Mouse (Mus musculus): ENCODE measurements at regions not wholly inside any gene's neighbourhood (a gene's known extent, or its start where the extent isn't known, plus 50 kb on each side); places are given as distances from the start of the nearest gene placed in this dataset.

DNA sequence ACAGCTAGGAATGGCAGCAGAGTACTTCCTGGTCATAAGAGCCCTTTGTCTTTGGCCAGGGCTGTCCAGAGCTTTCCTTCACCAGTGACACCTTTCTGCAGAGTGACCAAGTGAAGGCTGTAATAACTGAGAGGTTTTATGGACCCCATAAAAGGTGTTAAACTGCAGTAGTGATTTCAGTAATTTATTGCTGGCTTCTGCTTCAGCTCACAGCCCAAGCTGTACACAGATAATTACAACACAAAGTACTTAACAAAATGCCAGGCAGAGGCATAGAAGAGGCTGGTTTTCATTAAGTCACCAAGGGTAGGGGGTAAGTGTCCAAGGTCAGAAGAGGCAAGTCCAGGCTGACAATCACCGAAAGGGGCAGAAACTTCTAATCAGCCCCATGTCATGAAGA, 83.8 kb downstream of the Eif4e start:
- no peak for TF ChIP-seq POLR2A (IDR thresholded peaks at IDR 0.05; ENCODE audit: borderline replicate concordance, extremely low read depth, insufficient read depth, insufficient read length, poor library complexity, severe bottlenecking)
- TF ChIP-seq CTCF (IDR thresholded peaks at IDR 0.05; ENCODE audit: borderline replicate concordance, extremely low read depth, insufficient read depth, insufficient read length): no peak
- DNase-seq (ENCODE audit: low read depth): no peak

DNA sequence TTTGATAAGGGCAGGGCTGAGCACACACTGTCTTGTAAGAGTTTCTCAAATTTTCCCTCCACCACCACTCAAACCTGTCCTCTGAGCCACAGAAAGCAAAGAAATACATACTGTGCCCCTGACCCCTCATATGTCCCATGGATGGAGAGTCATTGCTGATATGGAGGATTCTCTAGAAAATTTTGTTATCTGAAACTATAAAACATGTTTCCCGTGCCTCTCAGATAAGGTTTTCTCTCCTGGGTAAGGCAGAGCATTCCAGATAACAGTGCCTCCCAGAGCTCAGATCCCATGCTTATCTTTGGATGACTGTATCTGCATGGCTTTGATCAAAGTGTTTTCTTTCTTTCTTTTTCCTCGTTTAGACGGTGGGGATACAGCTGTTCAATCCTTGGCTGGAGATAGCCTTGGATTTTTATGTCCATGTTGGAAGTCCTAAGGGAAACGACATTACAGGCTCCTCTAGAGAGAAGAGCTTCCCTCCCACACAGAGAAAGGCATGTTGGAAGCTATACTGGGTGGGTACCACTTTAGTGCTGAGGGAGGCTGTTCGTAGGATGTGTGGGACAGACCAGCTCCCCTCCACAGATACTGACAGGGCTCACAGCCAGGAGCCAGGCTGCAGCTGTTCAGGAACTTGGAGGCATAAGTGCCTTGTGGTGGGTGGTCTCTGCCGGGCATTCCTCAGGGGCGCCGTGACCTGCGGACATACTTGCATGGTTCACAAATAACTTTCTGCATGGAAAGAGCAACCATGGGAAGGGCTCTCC, 87.1 kb downstream of the Eif4e start:
- TF ChIP-seq CTCF (IDR thresholded peaks at IDR 0.05; ENCODE audit: borderline replicate concordance, extremely low read depth, insufficient read depth, insufficient read length) (no peak), POLR2A (IDR thresholded peaks at IDR 0.05; ENCODE audit: borderline replicate concordance, extremely low read depth, insufficient read depth, insufficient read length, poor library complexity, severe bottlenecking) (no peak)
- no peak for DNase-seq (ENCODE audit: low read depth)

DNA sequence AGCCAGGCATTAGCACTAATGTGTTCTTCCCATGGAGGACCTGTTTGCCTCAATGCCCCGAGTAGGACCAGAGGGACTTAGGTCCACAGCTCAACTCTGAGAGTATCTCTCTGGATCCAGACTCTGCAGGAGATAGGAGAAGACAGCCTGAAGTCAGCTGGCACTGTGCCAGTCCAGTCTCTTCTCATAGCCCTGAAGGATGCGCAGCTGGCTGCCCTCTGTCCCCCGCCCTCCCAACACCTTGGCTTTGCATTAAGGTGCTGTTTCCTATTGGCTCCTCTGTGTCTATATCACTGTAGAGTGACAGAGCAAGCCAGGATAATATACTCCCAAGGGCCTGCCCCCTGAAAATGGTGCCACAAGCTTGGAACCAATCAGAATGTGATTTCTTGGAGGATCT, 87.7 kb downstream of the Eif4e start:
- TF ChIP-seq CTCF (IDR thresholded peaks at IDR 0.05; ENCODE audit: borderline replicate concordance, extremely low read depth, insufficient read depth, insufficient read length) (no peak), POLR2A (IDR thresholded peaks at IDR 0.05; ENCODE audit: borderline replicate concordance, extremely low read depth, insufficient read depth, insufficient read length, poor library complexity, severe bottlenecking) (no peak)
- no peak for DNase-seq (ENCODE audit: low read depth)

DNA sequence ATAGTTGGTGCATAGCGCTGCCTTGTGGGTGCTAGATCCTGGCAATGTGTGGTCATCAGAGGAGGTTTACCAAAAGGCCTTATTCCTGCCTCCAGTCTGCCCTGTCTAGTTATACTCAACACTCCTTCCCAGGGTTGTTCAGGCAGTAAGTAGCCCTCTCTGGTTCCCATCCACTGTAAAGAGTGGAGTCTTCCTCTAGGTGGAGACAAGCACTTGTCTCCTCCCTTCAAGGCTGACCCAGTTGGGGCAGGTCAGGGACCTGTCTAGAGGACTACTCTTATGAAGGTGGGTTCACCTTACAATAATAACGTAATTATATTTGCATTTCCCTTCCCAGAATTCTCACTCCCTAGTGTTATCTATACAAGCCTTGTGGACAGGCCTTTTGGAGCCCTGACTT, 88.9 kb downstream of the Eif4e start:
- DNase-seq (ENCODE audit: low read depth): no peak
- TF ChIP-seq POLR2A (IDR thresholded peaks at IDR 0.05; ENCODE audit: borderline replicate concordance, extremely low read depth, insufficient read depth, insufficient read length, poor library complexity, severe bottlenecking) (no peak), CTCF (IDR thresholded peaks at IDR 0.05; ENCODE audit: borderline replicate concordance, extremely low read depth, insufficient read depth, insufficient read length) (no peak)

DNA sequence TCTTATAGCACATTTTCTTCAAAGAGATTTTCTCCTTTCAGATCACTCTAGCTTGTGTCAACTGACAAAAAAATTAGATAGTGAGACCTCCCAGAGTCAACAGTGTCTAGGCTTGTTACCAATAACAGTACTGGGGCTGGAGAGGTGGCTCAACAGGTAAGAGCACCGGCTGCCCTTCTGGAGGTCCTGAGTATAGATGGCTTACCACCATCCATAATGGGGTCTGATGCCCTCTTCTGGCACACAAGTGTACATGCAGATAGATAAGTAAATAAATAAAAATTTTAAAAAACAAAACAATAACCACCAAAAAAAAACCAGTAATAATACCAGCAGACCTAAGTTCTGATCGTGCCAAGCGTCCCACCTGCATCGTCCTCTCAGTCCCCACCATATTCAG, 94.3 kb downstream of the Eif4e start:
- no peak for DNase-seq (ENCODE audit: low read depth)
- no peak for TF ChIP-seq POLR2A (IDR thresholded peaks at IDR 0.05; ENCODE audit: borderline replicate concordance, extremely low read depth, insufficient read depth, insufficient read length, poor library complexity, severe bottlenecking)
- TF ChIP-seq CTCF (IDR thresholded peaks at IDR 0.05; ENCODE audit: borderline replicate concordance, extremely low read depth, insufficient read depth, insufficient read length): no peak; the same call in 1 of the 2 replicates

- no peak for DNase-seq (ENCODE audit: low read depth)
- TF ChIP-seq CTCF (IDR thresholded peaks at IDR 0.05; ENCODE audit: borderline replicate concordance, extremely low read depth, insufficient read depth, insufficient read length) (no peak), POLR2A (IDR thresholded peaks at IDR 0.05; ENCODE audit: borderline replicate concordance, extremely low read depth, insufficient read depth, insufficient read length, poor library complexity, severe bottlenecking) (no peak)
Measured at GRCm38 (mm10) chr3:138624128-138624527, 98.1 kb downstream of the Eif4e start.

DNA sequence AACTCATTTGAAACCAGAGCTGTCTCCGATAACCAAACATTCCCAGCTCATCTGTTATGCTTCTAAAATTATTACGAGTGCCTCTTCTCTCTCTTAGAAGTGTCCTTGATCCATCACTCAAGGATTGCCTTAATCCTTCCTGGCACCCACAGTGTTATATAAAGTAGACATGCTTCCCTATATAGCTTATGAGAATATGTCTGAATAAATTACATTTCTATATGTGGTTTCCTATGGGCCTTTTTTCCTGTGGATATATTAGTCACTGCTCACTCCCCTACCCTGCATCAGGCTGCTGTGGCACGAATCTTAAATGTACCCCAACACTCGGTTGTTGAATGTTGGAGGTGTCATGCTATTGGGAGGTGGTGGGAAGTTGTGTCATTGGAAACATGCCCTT, 100.3 kb downstream of the Eif4e start:
- no peak for DNase-seq (ENCODE audit: low read depth)
- TF ChIP-seq POLR2A (IDR thresholded peaks at IDR 0.05; ENCODE audit: borderline replicate concordance, extremely low read depth, insufficient read depth, insufficient read length, poor library complexity, severe bottlenecking) (no peak), CTCF (IDR thresholded peaks at IDR 0.05; ENCODE audit: borderline replicate concordance, extremely low read depth, insufficient read depth, insufficient read length) (no peak)

GRCm38 (mm10) chr3:138630231-138630630, 104.3 kb downstream of the Eif4e start:
- DNase-seq (ENCODE audit: low read depth): no peak
- TF ChIP-seq CTCF (IDR thresholded peaks at IDR 0.05; ENCODE audit: borderline replicate concordance, extremely low read depth, insufficient read depth, insufficient read length) (no peak), POLR2A (IDR thresholded peaks at IDR 0.05; ENCODE audit: borderline replicate concordance, extremely low read depth, insufficient read depth, insufficient read length, poor library complexity, severe bottlenecking) (no peak)

DNA sequence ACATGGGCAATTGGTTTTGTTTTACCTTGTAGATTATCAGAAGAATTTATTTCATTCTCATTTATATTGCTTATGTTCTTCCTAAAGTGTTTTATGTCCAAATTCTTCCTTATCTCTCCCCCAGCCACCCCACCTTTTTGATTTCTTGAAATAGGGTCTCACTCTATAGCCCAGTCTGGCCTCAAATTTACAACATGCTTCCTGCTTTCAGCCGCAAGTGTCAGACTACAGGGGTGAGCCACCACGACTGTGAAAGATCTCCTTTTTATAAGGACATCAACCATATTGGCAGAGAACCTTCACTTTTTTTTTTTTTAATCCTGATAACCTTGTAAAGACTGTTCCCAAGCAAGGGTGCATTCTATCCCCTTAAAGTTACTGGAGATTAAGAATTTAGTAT, 106.1 kb downstream of the Eif4e start:
- no peak for DNase-seq (ENCODE audit: low read depth)
- no peak for TF ChIP-seq POLR2A (IDR thresholded peaks at IDR 0.05; ENCODE audit: borderline replicate concordance, extremely low read depth, insufficient read depth, insufficient read length, poor library complexity, severe bottlenecking)
- TF ChIP-seq CTCF (IDR thresholded peaks at IDR 0.05; ENCODE audit: borderline replicate concordance, extremely low read depth, insufficient read depth, insufficient read length): no peak

- no peak for DNase-seq (ENCODE audit: low read depth)
- TF ChIP-seq POLR2A (IDR thresholded peaks at IDR 0.05; ENCODE audit: borderline replicate concordance, extremely low read depth, insufficient read depth, insufficient read length, poor library complexity, severe bottlenecking) (no peak), CTCF (IDR thresholded peaks at IDR 0.05; ENCODE audit: borderline replicate concordance, extremely low read depth, insufficient read depth, insufficient read length) (peak; percentile 58; the same call in 1 of the 2 replicates)
Measured at GRCm38 (mm10) chr3:138642026-138642425, 100.0 kb upstream of the Tspan5 start.

DNA sequence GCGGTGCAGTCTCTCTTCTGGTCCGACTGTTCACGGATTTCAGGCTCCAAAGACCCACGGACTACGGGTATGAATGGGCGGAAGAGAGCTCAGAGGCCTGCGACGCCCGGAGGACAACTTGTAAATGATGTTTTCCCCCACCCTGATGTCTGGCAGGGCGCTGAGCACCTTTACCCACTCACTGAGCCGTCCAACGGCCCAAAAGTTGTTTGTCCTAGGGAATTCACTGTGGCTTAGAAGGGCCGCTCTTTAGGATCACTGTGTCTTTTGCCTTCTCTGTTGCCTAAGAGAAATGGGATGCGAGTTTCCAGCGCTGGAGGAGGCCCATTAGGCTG, 98.1 kb upstream of the Tspan5 start:
- TF ChIP-seq POLR2A (IDR thresholded peaks at IDR 0.05; ENCODE audit: borderline replicate concordance, extremely low read depth, insufficient read depth, insufficient read length, poor library complexity, severe bottlenecking) (no peak), CTCF (IDR thresholded peaks at IDR 0.05; ENCODE audit: borderline replicate concordance, extremely low read depth, insufficient read depth, insufficient read length) (no peak)
- DNase-seq (ENCODE audit: low read depth): no peak

- peak; percentile 89 for DNase-seq (ENCODE audit: low read depth)
- no peak for TF ChIP-seq CTCF (IDR thresholded peaks at IDR 0.05; ENCODE audit: borderline replicate concordance, extremely low read depth, insufficient read depth, insufficient read length)
- no peak for TF ChIP-seq POLR2A (IDR thresholded peaks at IDR 0.05; ENCODE audit: borderline replicate concordance, extremely low read depth, insufficient read depth, insufficient read length, poor library complexity, severe bottlenecking)
Measured at GRCm38 (mm10) chr3:138644286-138644951, 97.6 kb upstream of the Tspan5 start.
